ENCODE assay signal across 14 mouse cellular contexts in the genomic region with DNA sequence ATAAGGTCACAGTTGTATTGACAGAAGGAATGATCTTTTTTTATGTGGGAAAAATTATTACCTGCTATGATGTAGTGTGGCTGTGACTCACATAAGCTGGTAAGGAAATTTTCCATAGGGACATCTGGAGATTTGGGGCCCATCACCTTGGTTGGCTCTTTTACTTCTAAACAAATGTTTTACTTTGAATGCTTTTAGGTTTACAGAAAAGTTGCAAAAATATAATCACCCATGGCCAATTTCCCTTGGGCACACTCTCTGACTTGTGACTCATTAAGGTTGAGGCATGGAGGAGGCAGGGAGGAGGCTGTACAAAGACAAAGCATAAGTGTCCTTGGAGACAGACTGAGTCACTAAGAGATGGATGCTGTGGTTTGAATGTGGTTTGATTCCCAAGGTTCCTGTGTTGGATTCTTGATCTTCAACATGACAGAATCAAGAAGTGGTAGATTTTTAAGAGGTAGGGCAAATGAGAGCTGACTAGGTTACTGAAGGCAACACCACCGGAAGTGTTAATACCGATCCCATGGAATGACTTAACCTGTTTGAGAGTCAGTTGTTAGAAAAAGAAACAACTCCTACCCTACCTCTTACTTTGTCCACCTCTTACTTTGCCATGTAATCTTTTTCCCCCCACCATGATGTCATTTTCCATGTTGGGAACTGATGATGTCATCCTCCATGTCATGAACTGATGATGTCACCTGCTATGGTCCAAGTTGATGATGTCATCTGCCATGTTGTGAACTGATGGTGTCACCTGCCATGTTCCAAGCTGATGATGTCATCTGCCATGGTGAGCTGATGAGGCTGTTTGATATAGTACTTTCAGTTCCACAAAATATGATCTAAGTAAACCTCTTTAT.
"Had no signal": no experiment of that assay in that cellular context is flagged by ENCODE, and none has a peak within 500 bp of the region (broad histone marks: within the 10 kb centered on the region; RNA-seq: fewer than 3 reads in every experiment).

No protein-coding gene starts in this region.

- H3K4me3 ChIP-seq: limb, embryonic 12.5 days; liver, embryonic 13.5 days; midbrain, embryonic 13.5 days; neural tube, embryonic 12.5 days had no signal

- H3K9ac ChIP-seq: limb, embryonic 12.5 days; liver, embryonic 13.5 days; liver, postnatal 0 days; midbrain, embryonic 13.5 days; neural tube, embryonic 12.5 days had no signal

- H3K9me3 ChIP-seq: limb, embryonic 12.5 days; liver, embryonic 13.5 days; midbrain, embryonic 13.5 days; neural tube, embryonic 12.5 days had no signal

- H3K4me2 ChIP-seq: limb, embryonic 12.5 days; liver, embryonic 13.5 days; midbrain, embryonic 13.5 days; neural tube, embryonic 12.5 days had no signal

- H3K4me1 ChIP-seq: limb, embryonic 12.5 days; liver, embryonic 13.5 days; midbrain, embryonic 13.5 days; neural tube, embryonic 12.5 days had no signal

- H3K27me3 ChIP-seq: limb, embryonic 12.5 days; liver, embryonic 13.5 days; midbrain, embryonic 13.5 days; neural tube, embryonic 12.5 days had no signal

- H3K36me3 ChIP-seq: limb, embryonic 12.5 days; liver, embryonic 13.5 days; midbrain, embryonic 13.5 days; neural tube, embryonic 12.5 days had no signal

- H3K27ac ChIP-seq: kidney, postnatal 0 days; limb, embryonic 12.5 days; liver, embryonic 13.5 days; midbrain, embryonic 13.5 days; neural tube, embryonic 12.5 days had no signal

- DNase-seq: kidney, postnatal 36 days; layer of hippocampus, adult 9-11 months; layer of hippocampus, postnatal 36 days; liver; liver, embryonic 13.5 days; liver, postnatal 0 days; right cerebral cortex, postnatal 4 days; spleen, adult 18-20 months; thymus, adult 18-20 months; thymus, postnatal 14 days had no signal
